Mouse (Mus musculus): ENCODE results near the gene Barhl2. TPM values are rescaled to one million over a fixed set of nuclear protein-coding genes. Genes with fewer than 3 reads are reported as not detected.

Barhl2 gene
- polyA plus RNA-seq, 1 experiment from 2014 or later, result not detected

- no peak for TF ChIP-seq CTCF (IDR thresholded peaks at IDR 0.05; ENCODE audit: low read depth)
- no peaks in the 10 kb centered on the region for H3K4me1 ChIP-seq (replicated peaks; ENCODE audit: insufficient read depth, low read length)
- no peaks in the 10 kb centered on the region for H3K36me3 ChIP-seq (ENCODE audit: insufficient read depth, low read length)
- no peak overlapping the region for H3K4me3 ChIP-seq (replicated peaks; ENCODE audit: low read depth, low read length)
- no peaks in the 10 kb centered on the region for H3K9me3 ChIP-seq (replicated peaks; ENCODE audit: low read length)
- ATAC-seq (replicated peaks; ENCODE audit: low FRiP score, low read depth) (no peak), DNase-seq (ENCODE audit: low spot score) (no peak)
- H3K27me3 ChIP-seq (ENCODE audit: insufficient read depth, low read length), result no peaks in the 10 kb centered on the region
- no peak overlapping the region for H3K27ac ChIP-seq
- 54% methylated on average over 11 of the region's 11 CpGs for WGBS
- H3K4me2 ChIP-seq (ENCODE audit: low read length), result no peak overlapping the region
- no peak overlapping the region for H3K9ac ChIP-seq (ENCODE audit: low read depth, low read length)
Observed at GRCm38 (mm10) chr5:106420370-106420769, 37.6 kb downstream of the Barhl2 start.

GRCm38 (mm10) chr5:106417210-106417609, 40.8 kb downstream of the Barhl2 start:
- ATAC-seq (replicated peaks; ENCODE audit: low FRiP score, low read depth) (0 out of 2 replicates have a peak, but pooled peaks have one; percentile 36), DNase-seq (ENCODE audit: low spot score) (peak; percentile 12)
- Histone ChIP-seq H3K27me3 (ENCODE audit: insufficient read depth, low read length) (no peaks in the 10 kb centered on the region), H3K4me2 (ENCODE audit: low read length) (no peak overlapping the region), H3K27ac (no peak overlapping the region), H3K9me3 (replicated peaks; ENCODE audit: low read length) (no peaks in the 10 kb centered on the region), H3K9ac (ENCODE audit: low read depth, low read length) (no peak overlapping the region), H3K4me1 (replicated peaks; ENCODE audit: insufficient read depth, low read length) (no peaks in the 10 kb centered on the region), H3K4me3 (replicated peaks; ENCODE audit: low read depth, low read length) (no peak overlapping the region), H3K36me3 (ENCODE audit: insufficient read depth, low read length) (no peaks in the 10 kb centered on the region)
- TF ChIP-seq CTCF (IDR thresholded peaks at IDR 0.05; ENCODE audit: low read depth), result peak; percentile 36; the same call in 1 of the 2 replicates
- WGBS, result 33% methylated on average over 7 of the region's 7 CpGs

- no peak overlapping the region for H3K9ac ChIP-seq (ENCODE audit: low read depth, low read length)
- ATAC-seq (replicated peaks; ENCODE audit: low FRiP score, low read depth) (no peak), DNase-seq (ENCODE audit: low spot score) (peak; percentile 15)
- no peaks in the 10 kb centered on the region for H3K36me3 ChIP-seq (ENCODE audit: insufficient read depth, low read length)
- no peak for TF ChIP-seq CTCF (IDR thresholded peaks at IDR 0.05; ENCODE audit: low read depth)
- H3K27me3 ChIP-seq (ENCODE audit: insufficient read depth, low read length), result no peaks in the 10 kb centered on the region
- no peak overlapping the region for H3K4me2 ChIP-seq (ENCODE audit: low read length)
- no peaks in the 10 kb centered on the region for H3K4me1 ChIP-seq (replicated peaks; ENCODE audit: insufficient read depth, low read length)
- no peak overlapping the region for H3K4me3 ChIP-seq (replicated peaks; ENCODE audit: low read depth, low read length)
- H3K9me3 ChIP-seq (replicated peaks; ENCODE audit: low read length), result no peaks in the 10 kb centered on the region
- no peak overlapping the region for H3K27ac ChIP-seq
- 58% methylated on average over 6 of the region's 6 CpGs for WGBS
Observed at GRCm38 (mm10) chr5:106416550-106416949, 41.4 kb downstream of the Barhl2 start.

- Histone ChIP-seq H3K27me3 (ENCODE audit: insufficient read depth, low read length) (no peaks in the 10 kb centered on the region), H3K4me1 (replicated peaks; ENCODE audit: insufficient read depth, low read length) (no peaks in the 10 kb centered on the region), H3K4me2 (ENCODE audit: low read length) (no peak overlapping the region), H3K27ac (no peak overlapping the region), H3K4me3 (replicated peaks; ENCODE audit: low read depth, low read length) (no peak overlapping the region), H3K36me3 (ENCODE audit: insufficient read depth, low read length) (no peaks in the 10 kb centered on the region), H3K9me3 (replicated peaks; ENCODE audit: low read length) (no peaks in the 10 kb centered on the region), H3K9ac (ENCODE audit: low read depth, low read length) (no peak overlapping the region)
- DNase-seq (ENCODE audit: low spot score) (no peak), ATAC-seq (replicated peaks; ENCODE audit: low FRiP score, low read depth) (no peak)
- TF ChIP-seq CTCF (IDR thresholded peaks at IDR 0.05; ENCODE audit: low read depth), result no peak
- 69% methylated on average over 6 of the region's 6 CpGs for WGBS
Observed at GRCm38 (mm10) chr5:106415734-106416133, 42.2 kb downstream of the Barhl2 start.

- Histone ChIP-seq H3K27me3 (ENCODE audit: insufficient read depth, low read length) (no peaks in the 10 kb centered on the region), H3K4me1 (replicated peaks; ENCODE audit: insufficient read depth, low read length) (no peaks in the 10 kb centered on the region), H3K9ac (ENCODE audit: low read depth, low read length) (no peak overlapping the region), H3K4me3 (replicated peaks; ENCODE audit: low read depth, low read length) (no peak overlapping the region), H3K36me3 (ENCODE audit: insufficient read depth, low read length) (no peaks in the 10 kb centered on the region), H3K4me2 (ENCODE audit: low read length) (no peak overlapping the region), H3K9me3 (replicated peaks; ENCODE audit: low read length) (no peaks in the 10 kb centered on the region), H3K27ac (no peak overlapping the region)
- 68% methylated on average over 2 of the region's 2 CpGs for WGBS
- ATAC-seq (replicated peaks; ENCODE audit: low FRiP score, low read depth) (no peak), DNase-seq (ENCODE audit: low spot score) (no peak)
- TF ChIP-seq CTCF (IDR thresholded peaks at IDR 0.05; ENCODE audit: low read depth), result no peak
Observed at GRCm38 (mm10) chr5:106402761-106403160, 55.2 kb downstream of the Barhl2 start.

Other genes starting within 250 kb of the Barhl2 start
- gene Gm17304, start 150.9 kb upstream of the Barhl2 start, polyA plus RNA-seq (2015; fragmentation: Nextera tagmentation; extraction: Ambion mirVana), result not detected in 2 replicates
- gene Zfp644, start 239.1 kb upstream of the Barhl2 start, polyA plus RNA-seq (2015; fragmentation: Nextera tagmentation; extraction: Ambion mirVana), result 60.2 and 64.7 TPM in 2 replicates

All from kidney, postnatal 0 days (tissue).